3 mouse cellular contexts compared by ENCODE assay signal in genomic region chr1:153395706-153396105, GRCm38 (mm10). TPM values are rescaled to one million over a fixed set of nuclear protein-coding genes. Genes with fewer than 3 reads are reported as not detected.
"Had no signal": no experiment of that assay in that cellular context is flagged by ENCODE, and none has a peak within 500 bp of the region (broad histone marks: within the 10 kb centered on the region; RNA-seq: fewer than 3 reads in every experiment).

No protein-coding gene starts in this region.

RNA-seq across cellular contexts. Expression of gene Shcbp1l, which starts 29.3 kb away (rescaled TPM):
- total RNA-seq: liver, adult 2 months; monocyte, adult 5-6 weeks had no signal
- polyA plus RNA-seq: liver, adult 2 months; myocyte had no signal
